Mouse (Mus musculus): ENCODE measurements at regions not wholly inside any gene's neighbourhood (a gene's known extent, or its start where the extent isn't known, plus 50 kb on each side); places are given as distances from the start of the nearest gene placed in this dataset.

- Histone ChIP-seq H3K4me3 (no peak overlapping the region), H3K27me3 (no peaks in the 10 kb centered on the region), H3K4me2 (no peak overlapping the region), H3K9me3 (no peaks in the 10 kb centered on the region), H3K4me1 (no peaks in the 10 kb centered on the region), H3K9ac (no peak overlapping the region), H3K36me3 (no peaks in the 10 kb centered on the region), H3K27ac (no peak overlapping the region)
- WGBS, result 76% methylated on average over 3 of the region's 3 CpGs
- no peak for ATAC-seq (ENCODE audit: borderline replicate concordance, extremely low read depth, low FRiP score, low TSS enrichment)
Observed at GRCm38 (mm10) chr3:42153372-42153771, 411.0 kb downstream of the D3Ertd751e start.

GRCm38 (mm10) chr3:42154909-42155308 is 412.5 kb downstream of the D3Ertd751e start:
- Histone ChIP-seq H3K4me2 (no peak overlapping the region), H3K27ac (no peak overlapping the region), H3K9me3 (no peaks in the 10 kb centered on the region), H3K4me1 (no peaks in the 10 kb centered on the region), H3K27me3 (no peaks in the 10 kb centered on the region), H3K4me3 (no peak overlapping the region), H3K9ac (no peak overlapping the region), H3K36me3 (no peaks in the 10 kb centered on the region)
- ATAC-seq (ENCODE audit: borderline replicate concordance, extremely low read depth, low FRiP score, low TSS enrichment), result no peak
- 52% methylated on average over 4 of the region's 4 CpGs for WGBS

DNA sequence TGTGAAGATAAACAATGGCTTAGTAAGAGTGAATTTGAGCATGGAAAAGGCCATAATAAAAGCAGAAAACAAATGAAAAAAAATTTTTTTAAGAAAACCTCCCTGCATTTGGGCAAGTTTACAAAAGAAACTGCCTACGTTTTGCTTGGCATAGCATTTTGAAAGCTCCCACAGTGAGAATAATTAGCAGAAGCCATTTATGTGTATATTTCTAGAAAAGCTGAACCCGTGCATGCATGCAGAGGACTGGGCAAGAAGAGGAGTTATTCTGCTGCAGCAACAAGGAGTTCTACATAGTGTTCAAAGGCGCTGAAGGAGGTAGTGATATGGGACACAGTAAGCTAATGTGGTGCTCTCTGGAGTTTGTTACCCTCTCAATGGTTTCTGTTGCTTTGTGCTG is 421.3 kb downstream of the D3Ertd751e start:
- no peaks in the 10 kb centered on the region for H3K36me3 ChIP-seq
- H3K4me1 ChIP-seq, result no peaks in the 10 kb centered on the region
- H3K27ac ChIP-seq, result no peak overlapping the region
- no peaks in the 10 kb centered on the region for H3K9me3 ChIP-seq
- H3K4me3 ChIP-seq, result no peak overlapping the region
- H3K4me2 ChIP-seq, result no peak overlapping the region
- ATAC-seq (ENCODE audit: borderline replicate concordance, extremely low read depth, low FRiP score, low TSS enrichment), result no peak
- WGBS, result 61% methylated on average over 3 of the region's 3 CpGs
- H3K27me3 ChIP-seq, result no peaks in the 10 kb centered on the region
- no peak overlapping the region for H3K9ac ChIP-seq

DNA sequence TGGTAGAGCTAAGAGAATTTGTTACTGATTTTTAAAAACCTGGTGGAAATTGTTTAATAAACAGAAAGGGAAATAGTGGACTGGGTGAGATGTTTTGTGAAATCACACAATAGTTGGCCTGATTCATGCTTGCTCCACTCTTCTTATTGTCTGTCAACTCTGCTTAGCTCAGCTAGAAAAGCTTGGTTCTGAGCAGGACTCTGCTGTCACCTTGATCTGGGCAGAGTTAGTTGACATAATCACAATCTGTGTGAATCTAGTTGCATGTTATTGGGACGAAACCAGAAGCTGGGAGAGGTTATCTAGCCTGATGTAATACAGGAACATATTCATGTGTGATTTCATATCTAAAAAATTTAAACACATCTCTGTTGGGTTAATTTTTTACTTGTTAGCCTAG is 456.8 kb downstream of the D3Ertd751e start:
- H3K36me3 ChIP-seq, result no peaks in the 10 kb centered on the region
- ATAC-seq (ENCODE audit: borderline replicate concordance, extremely low read depth, low FRiP score, low TSS enrichment), result no peak
- no peak overlapping the region for H3K27ac ChIP-seq
- H3K4me3 ChIP-seq, result no peak overlapping the region
- no peak overlapping the region for H3K4me2 ChIP-seq
- no peak overlapping the region for H3K9ac ChIP-seq
- WGBS, result 59% methylated on average over 1 of the region's 1 CpGs
- H3K9me3 ChIP-seq, result no peaks in the 10 kb centered on the region
- no peaks in the 10 kb centered on the region for H3K27me3 ChIP-seq
- H3K4me1 ChIP-seq, result no peaks in the 10 kb centered on the region

DNA sequence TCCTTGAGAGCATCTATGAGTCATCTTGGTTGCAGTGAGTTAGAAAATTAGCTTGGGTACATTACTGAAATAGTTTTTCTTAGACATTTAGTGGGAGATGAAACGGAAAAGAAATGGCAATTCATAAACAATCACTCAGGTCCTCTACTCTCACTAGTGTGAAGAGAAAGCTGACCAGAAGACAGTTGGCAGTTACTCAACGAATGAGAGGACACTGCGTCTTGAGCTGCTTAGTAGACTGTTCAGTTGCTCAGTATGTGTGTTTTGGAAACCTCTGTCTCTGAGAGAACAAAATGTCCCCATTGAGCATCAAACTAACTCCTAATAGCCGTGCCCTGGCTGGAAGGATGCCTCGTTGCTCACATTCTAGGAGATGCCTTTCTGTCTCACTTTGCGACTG is 459.0 kb downstream of the D3Ertd751e start:
- no peaks in the 10 kb centered on the region for H3K36me3 ChIP-seq
- no peak overlapping the region for H3K4me2 ChIP-seq
- no peak overlapping the region for H3K9ac ChIP-seq
- ATAC-seq (ENCODE audit: borderline replicate concordance, extremely low read depth, low FRiP score, low TSS enrichment), result no peak
- H3K9me3 ChIP-seq, result no peaks in the 10 kb centered on the region
- WGBS, result 62% methylated on average over 6 of the region's 6 CpGs
- H3K4me1 ChIP-seq, result no peaks in the 10 kb centered on the region
- H3K27me3 ChIP-seq, result no peaks in the 10 kb centered on the region
- no peak overlapping the region for H3K27ac ChIP-seq
- H3K4me3 ChIP-seq, result no peak overlapping the region

- Histone ChIP-seq H3K9ac (no peak overlapping the region), H3K4me1 (no peaks in the 10 kb centered on the region), H3K4me2 (no peak overlapping the region), H3K27me3 (no peaks in the 10 kb centered on the region), H3K4me3 (no peak overlapping the region), H3K36me3 (no peaks in the 10 kb centered on the region), H3K27ac (no peak overlapping the region), H3K9me3 (no peaks in the 10 kb centered on the region)
- ATAC-seq (ENCODE audit: borderline replicate concordance, extremely low read depth, low FRiP score, low TSS enrichment), result no peak
- WGBS, result 73% methylated on average over 4 of the region's 4 CpGs
Observed at GRCm38 (mm10) chr3:42205640-42206039, 463.2 kb downstream of the D3Ertd751e start.

DNA sequence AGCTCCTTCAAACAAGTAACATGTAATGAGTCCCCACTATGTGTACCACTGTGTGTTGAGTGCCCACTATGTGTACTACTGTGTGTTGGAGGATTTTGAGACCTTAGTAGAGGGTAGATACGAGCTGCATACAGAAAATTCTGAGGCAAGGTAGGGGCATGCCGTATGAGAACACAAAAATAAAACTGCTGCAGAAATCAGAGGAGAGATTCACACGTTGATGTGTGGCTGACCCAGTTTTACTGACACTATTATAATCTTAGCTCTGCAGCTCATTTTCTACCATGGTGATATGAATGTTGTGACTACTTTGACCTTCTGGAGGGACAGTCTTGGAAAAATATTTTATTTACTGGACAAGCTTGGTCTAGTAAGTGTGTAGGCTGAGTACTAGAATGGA is 469.0 kb downstream of the D3Ertd751e start:
- no peak for ATAC-seq (ENCODE audit: borderline replicate concordance, extremely low read depth, low FRiP score, low TSS enrichment)
- H3K36me3 ChIP-seq, result no peaks in the 10 kb centered on the region
- H3K27ac ChIP-seq, result no peak overlapping the region
- H3K4me1 ChIP-seq, result no peaks in the 10 kb centered on the region
- no peak overlapping the region for H3K4me2 ChIP-seq
- no peak overlapping the region for H3K9ac ChIP-seq
- 90% methylated on average over 3 of the region's 3 CpGs for WGBS
- H3K27me3 ChIP-seq, result no peaks in the 10 kb centered on the region
- no peak overlapping the region for H3K4me3 ChIP-seq
- H3K9me3 ChIP-seq, result no peaks in the 10 kb centered on the region

- Histone ChIP-seq H3K4me2 (no peak overlapping the region), H3K9ac (no peak overlapping the region), H3K27ac (no peak overlapping the region), H3K9me3 (no peaks in the 10 kb centered on the region), H3K4me3 (no peak overlapping the region), H3K27me3 (no peaks in the 10 kb centered on the region), H3K36me3 (no peaks in the 10 kb centered on the region), H3K4me1 (no peaks in the 10 kb centered on the region)
- ATAC-seq (ENCODE audit: borderline replicate concordance, extremely low read depth, low FRiP score, low TSS enrichment), result no peak
- 71% methylated on average over 5 of the region's 5 CpGs for WGBS
Observed at GRCm38 (mm10) chr3:42212456-42212855, 470.0 kb downstream of the D3Ertd751e start.

GRCm38 (mm10) chr3:42213163-42213562 is 470.8 kb downstream of the D3Ertd751e start:
- H3K9ac ChIP-seq, result no peak overlapping the region
- no peaks in the 10 kb centered on the region for H3K36me3 ChIP-seq
- H3K4me2 ChIP-seq, result no peak overlapping the region
- ATAC-seq (ENCODE audit: borderline replicate concordance, extremely low read depth, low FRiP score, low TSS enrichment), result no peak
- no peaks in the 10 kb centered on the region for H3K9me3 ChIP-seq
- H3K27me3 ChIP-seq, result no peaks in the 10 kb centered on the region
- H3K4me3 ChIP-seq, result no peak overlapping the region
- H3K4me1 ChIP-seq, result no peaks in the 10 kb centered on the region
- WGBS, result 61% methylated on average over 6 of the region's 6 CpGs
- no peak overlapping the region for H3K27ac ChIP-seq

- Histone ChIP-seq H3K27ac (no peak overlapping the region), H3K4me1 (no peaks in the 10 kb centered on the region), H3K36me3 (no peaks in the 10 kb centered on the region), H3K4me2 (no peak overlapping the region), H3K27me3 (no peaks in the 10 kb centered on the region), H3K4me3 (no peak overlapping the region), H3K9ac (no peak overlapping the region), H3K9me3 (no peaks in the 10 kb centered on the region)
- no peak for ATAC-seq (ENCODE audit: borderline replicate concordance, extremely low read depth, low FRiP score, low TSS enrichment)
- 39% methylated on average over 10 of the region's 10 CpGs for WGBS
Observed at GRCm38 (mm10) chr3:42214624-42215276, 472.3 kb downstream of the D3Ertd751e start.

- no peak for ATAC-seq (ENCODE audit: borderline replicate concordance, extremely low read depth, low FRiP score, low TSS enrichment)
- no peak overlapping the region for H3K4me3 ChIP-seq
- H3K9ac ChIP-seq, result no peak overlapping the region
- no peaks in the 10 kb centered on the region for H3K36me3 ChIP-seq
- H3K9me3 ChIP-seq, result no peaks in the 10 kb centered on the region
- H3K4me1 ChIP-seq, result no peaks in the 10 kb centered on the region
- H3K4me2 ChIP-seq, result no peak overlapping the region
- no peaks in the 10 kb centered on the region for H3K27me3 ChIP-seq
- 84% methylated on average over 3 of the region's 3 CpGs for WGBS
- no peak overlapping the region for H3K27ac ChIP-seq
Observed at GRCm38 (mm10) chr3:42218719-42219118, 476.3 kb downstream of the D3Ertd751e start.

DNA sequence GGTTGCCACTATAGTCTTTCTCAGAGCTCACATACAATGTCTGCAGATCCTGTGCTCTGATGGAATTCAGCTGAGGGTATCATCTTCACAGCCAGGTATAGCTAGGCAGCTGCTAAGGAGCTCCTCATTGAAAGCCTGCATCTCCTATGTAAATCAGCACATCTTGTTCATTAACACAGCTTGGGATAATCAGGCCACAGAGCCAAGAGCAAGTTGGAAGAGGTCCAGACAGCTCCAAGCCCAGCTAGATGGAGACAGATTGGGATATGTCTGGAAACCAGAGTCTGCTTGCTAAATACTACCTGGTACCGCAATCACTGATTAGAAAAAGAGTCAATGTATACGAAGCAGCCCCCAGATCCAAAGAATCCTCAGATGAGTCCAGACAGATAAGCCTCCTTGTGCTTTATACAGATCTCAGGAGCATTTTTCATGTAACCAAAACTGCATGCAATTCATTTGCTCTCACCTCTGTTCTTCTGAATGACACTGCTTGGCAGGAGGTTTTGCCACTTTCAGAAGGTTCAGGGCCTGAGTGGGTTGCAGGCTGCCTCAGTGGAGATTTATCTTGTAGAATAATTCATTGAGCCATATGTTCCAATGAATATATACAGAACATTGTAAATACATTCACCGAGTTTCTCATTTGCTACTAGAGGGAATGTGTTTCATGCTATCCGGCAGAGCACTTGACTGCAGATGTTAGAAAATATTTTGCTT is 485.4 kb downstream of the D3Ertd751e start:
- Histone ChIP-seq H3K9me3 (no peaks in the 10 kb centered on the region), H3K4me1 (no peaks in the 10 kb centered on the region), H3K4me3 (no peak overlapping the region), H3K27me3 (no peaks in the 10 kb centered on the region), H3K36me3 (no peaks in the 10 kb centered on the region), H3K9ac (no peak overlapping the region), H3K27ac (no peak overlapping the region), H3K4me2 (no peak overlapping the region)
- ATAC-seq (ENCODE audit: borderline replicate concordance, extremely low read depth, low FRiP score, low TSS enrichment), result no peak
- WGBS, result 82% methylated on average over 4 of the region's 4 CpGs

All from lung, embryonic 15.5 days (tissue).